Mouse (Mus musculus) hindbrain, embryonic 11.5 days (tissue): ENCODE data around the gene Ccdc177. TPM values are rescaled to one million over a fixed set of nuclear protein-coding genes. Genes with fewer than 3 reads are reported as not detected.

Source experiments
- ATAC-seq: fragments of 200-750 bp; cut with Nextera tagmentation; 2 replicates; pipeline ENCODE4 v1.8.0; 2017; ENCODE audit warnings: mild to moderate bottlenecking, moderate TSS enrichment, moderate library complexity; ENCODE audit not compliant: low FRiP score
- DNase-seq: peaks from one replicate; pipeline ENCODE4 v3.0.0-alpha.2; 2015; ENCODE audit warnings: low spot score
- H3K27ac ChIP-seq: fragments of 300-500 bp; sonication (generic); 2 replicates; pipeline ENCODE4 v1.5.1; 2014; ENCODE audit warnings: mild to moderate bottlenecking, low read depth, low read length
- H3K27me3 ChIP-seq: fragments of 300-500 bp; sonication (generic); 2 replicates; pipeline ENCODE4 v1.6.1; 2014; ENCODE audit warnings: mild to moderate bottlenecking, low read length, moderate library complexity, mixed read lengths; ENCODE audit not compliant: control insufficient read depth, insufficient read depth
- H3K36me3 ChIP-seq: fragments of 300-500 bp; sonication (generic); 2 replicates; pipeline ENCODE4 v1.6.1; 2014; ENCODE audit warnings: mild to moderate bottlenecking, low read length, moderate library complexity, mixed read lengths; ENCODE audit not compliant: control insufficient read depth, insufficient read depth
- H3K4me1 ChIP-seq: fragments of 300-500 bp; sonication (generic); replicated peaks from 2 replicates; pipeline ENCODE4 v1.6.1; 2014; ENCODE audit warnings: low read length, mixed read lengths; ENCODE audit not compliant: control insufficient read depth, insufficient read depth
- H3K4me2 ChIP-seq: fragments of 300-500 bp; sonication (generic); replicated peaks from 2 replicates; pipeline ENCODE4 v1.6.1; 2014; ENCODE audit warnings: mild to moderate bottlenecking, low read depth, low read length
- H3K4me3 ChIP-seq: fragments of 300-500 bp; sonication (generic); 2 replicates; pipeline ENCODE4 v1.5.1; 2014; ENCODE audit warnings: low read depth, low read length
- H3K9ac ChIP-seq: fragments of 300-500 bp; sonication (generic); 2 replicates; pipeline ENCODE4 v1.6.1; 2014; ENCODE audit warnings: low read depth, low read length
- H3K9me3 ChIP-seq: fragments of 300-500 bp; sonication (generic); 2 replicates; pipeline ENCODE4 v1.6.1; 2016; ENCODE audit warnings: low read length; ENCODE audit not compliant: control insufficient read depth
- WGBS: fragments of 180-500 bp; shearing (Covaris S2); extraction: QIAGEN DNeasy Blood & Tissue Kit; methylation state at CpG from one replicate; pipeline ENCODE4 v1.1.7; 2014; 5-methylcytosine and 5-hydroxymethylcytosine counted together
- polyA plus RNA-seq: library from polyadenylated mRNA; unstranded; fragments of >200 nt; fragmentation: Nextera tagmentation; extraction: Ambion mirVana; gene quantifications from 2 replicates; pipeline ENCODE4 v1.2.1, GENCODE M21; 2014

The Ccdc177 gene
- polyA plus RNA-seq, 1 experiment from 2014 or later = 4.6 TPM

- DNase-seq (peak; percentile 80), ATAC-seq (peak; percentile 68)
- no peaks in the 10 kb centered on the region for H3K9me3 ChIP-seq
- peak overlapping the region; percentile 61 for H3K27ac ChIP-seq
- H3K27me3 ChIP-seq = no peaks in the 10 kb centered on the region
- H3K4me1 ChIP-seq = peaks cover 5% of the 10 kb centered on the region
- no peaks in the 10 kb centered on the region for H3K36me3 ChIP-seq
- peak overlapping the region; percentile 16; the same call in 1 of the 2 replicates for H3K9ac ChIP-seq
- no peak overlapping the region for H3K4me3 ChIP-seq
- 24% methylated on average over 13 of the region's 13 CpGs for WGBS
- no peak overlapping the region for H3K4me2 ChIP-seq
These were observed 23.8 kb downstream of the Ccdc177 start for GRCm38 (mm10) chr12:80736464-80737282.

GRCm38 (mm10) chr12:80734526-80735470 is 25.7 kb downstream of the Ccdc177 start:
- H3K4me3 ChIP-seq = no peak overlapping the region
- WGBS = 59% methylated on average over 13 of the region's 13 CpGs
- no peaks in the 10 kb centered on the region for H3K27me3 ChIP-seq
- no peak overlapping the region for H3K4me2 ChIP-seq
- DNase-seq (no peak), ATAC-seq (no peak)
- H3K27ac ChIP-seq = no peak overlapping the region
- H3K9ac ChIP-seq = no peak overlapping the region
- H3K4me1 ChIP-seq = peaks cover 5% of the 10 kb centered on the region
- H3K9me3 ChIP-seq = no peaks in the 10 kb centered on the region
- no peaks in the 10 kb centered on the region for H3K36me3 ChIP-seq

- Histone ChIP-seq H3K4me3 (no peak overlapping the region), H3K9me3 (no peaks in the 10 kb centered on the region), H3K4me2 (no peak overlapping the region), H3K36me3 (no peaks in the 10 kb centered on the region), H3K27ac (no peak overlapping the region), H3K4me1 (no peaks in the 10 kb centered on the region), H3K9ac (no peak overlapping the region), H3K27me3 (no peaks in the 10 kb centered on the region)
- ATAC-seq (peak; percentile 84), DNase-seq (peak; percentile 80)
- 5% methylated on average over 9 of the region's 9 CpGs for WGBS
These were observed 29.9 kb downstream of the Ccdc177 start for GRCm38 (mm10) chr12:80730567-80730966.

GRCm38 (mm10) chr12:80729758-80730530 is 30.5 kb downstream of the Ccdc177 start:
- H3K9me3 ChIP-seq = no peaks in the 10 kb centered on the region
- ATAC-seq = 0 out of 2 replicates have a peak, but pooled peaks have one; percentile 5
- 88% methylated on average over 12 of the region's 12 CpGs for WGBS

GRCm38 (mm10) chr12:80728814-80729213 is 31.7 kb downstream of the Ccdc177 start:
- no peak overlapping the region for H3K4me2 ChIP-seq
- no peak overlapping the region for H3K4me3 ChIP-seq
- H3K27me3 ChIP-seq = no peaks in the 10 kb centered on the region
- no peaks in the 10 kb centered on the region for H3K36me3 ChIP-seq
- H3K27ac ChIP-seq = no peak overlapping the region
- 56% methylated on average over 2 of the region's 2 CpGs for WGBS
- no peak for DNase-seq
- no peaks in the 10 kb centered on the region for H3K9me3 ChIP-seq
- no peak for ATAC-seq
- no peaks in the 10 kb centered on the region for H3K4me1 ChIP-seq
- no peak overlapping the region for H3K9ac ChIP-seq

More at GRCm38 (mm10) chr12:80729758-80730530, 30.5 kb downstream of the Ccdc177 start:
- Histone ChIP-seq H3K4me3 (no peak overlapping the region), H3K36me3 (no peaks in the 10 kb centered on the region), H3K4me2 (no peak overlapping the region), H3K27me3 (no peaks in the 10 kb centered on the region), H3K9ac (no peak overlapping the region), H3K4me1 (no peaks in the 10 kb centered on the region), H3K27ac (no peak overlapping the region)
- no peak for DNase-seq

GRCm38 (mm10) chr12:80728207-80728606 is 32.3 kb downstream of the Ccdc177 start:
- no peaks in the 10 kb centered on the region for H3K27me3 ChIP-seq
- no peak for DNase-seq
- WGBS = 41% methylated on average over 1 of the region's 1 CpGs
- H3K9ac ChIP-seq = no peak overlapping the region
- H3K27ac ChIP-seq = no peak overlapping the region
- no peaks in the 10 kb centered on the region for H3K36me3 ChIP-seq
- H3K4me3 ChIP-seq = no peak overlapping the region
- H3K4me2 ChIP-seq = no peak overlapping the region
- H3K4me1 ChIP-seq = no peaks in the 10 kb centered on the region
- ATAC-seq = no peak
- H3K9me3 ChIP-seq = no peaks in the 10 kb centered on the region

GRCm38 (mm10) chr12:80724853-80725559 is 35.5 kb downstream of the Ccdc177 start:
- no peak for ATAC-seq
- 27% methylated on average over 10 of the region's 10 CpGs for WGBS
- Histone ChIP-seq H3K4me2 (no peak overlapping the region), H3K4me1 (no peaks in the 10 kb centered on the region), H3K27ac (no peak overlapping the region), H3K9ac (no peak overlapping the region), H3K9me3 (no peaks in the 10 kb centered on the region), H3K27me3 (no peaks in the 10 kb centered on the region), H3K4me3 (no peak overlapping the region), H3K36me3 (no peaks in the 10 kb centered on the region)
- DNase-seq = peak; percentile 87

GRCm38 (mm10) chr12:80721458-80721857 is 39.0 kb downstream of the Ccdc177 start:
- Histone ChIP-seq H3K9me3 (no peaks in the 10 kb centered on the region), H3K4me1 (no peaks in the 10 kb centered on the region; the same call in 1 of the 2 replicates), H3K27me3 (no peaks in the 10 kb centered on the region), H3K36me3 (no peaks in the 10 kb centered on the region), H3K27ac (no peak overlapping the region), H3K9ac (no peak overlapping the region), H3K4me3 (no peak overlapping the region), H3K4me2 (no peak overlapping the region)
- no peak for DNase-seq
- no peak for ATAC-seq
- 79% methylated on average over 15 of the region's 15 CpGs for WGBS
